Mouse (Mus musculus): ENCODE measurements at regions not wholly inside any gene's neighbourhood (a gene's known extent, or its start where the extent isn't known, plus 50 kb on each side); places are given as distances from the start of the nearest gene placed in this dataset.

DNA sequence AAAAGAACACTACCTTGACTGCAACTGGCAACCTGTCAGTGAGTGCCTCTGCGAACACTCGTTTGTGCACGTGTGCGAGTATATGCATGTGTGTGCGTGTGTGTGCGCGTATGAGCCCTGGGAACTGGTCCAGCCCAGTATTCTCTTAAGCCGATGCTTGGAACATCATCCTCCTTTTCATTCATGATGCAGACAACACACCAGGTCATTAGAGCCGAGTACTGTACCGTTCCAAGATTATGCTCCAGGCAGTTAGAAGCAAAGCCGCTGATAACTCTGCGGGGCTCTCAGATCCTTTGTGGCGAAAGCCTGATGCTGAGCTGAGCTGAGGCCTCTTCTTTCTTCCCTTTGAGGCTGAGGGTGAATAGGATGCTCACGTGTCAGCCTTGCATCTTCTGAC lies 61.8 kb upstream of the Gm21915 start:
- H3K4me1 ChIP-seq (ENCODE audit: control insufficient read depth, insufficient read depth, low read length): no peaks in the 10 kb centered on the region
- H3K27ac ChIP-seq (ENCODE audit: low read depth, low read length): no peak overlapping the region
- no peak overlapping the region for H3K4me2 ChIP-seq (replicated peaks; ENCODE audit: low read depth, low read length)
- no peaks in the 10 kb centered on the region for H3K27me3 ChIP-seq (ENCODE audit: control insufficient read depth, insufficient read depth, low read length)
- H3K36me3 ChIP-seq (ENCODE audit: control insufficient read depth, insufficient read depth, low read length): no peaks in the 10 kb centered on the region
- H3K9ac ChIP-seq (ENCODE audit: low read depth, low read length): no peak overlapping the region
- no peaks in the 10 kb centered on the region for H3K9me3 ChIP-seq (ENCODE audit: control insufficient read depth, low read length)
- 88% methylated on average over 14 of the region's 14 CpGs for WGBS
- no peak overlapping the region for H3K4me3 ChIP-seq (ENCODE audit: low read length)
- ATAC-seq (ENCODE audit: low FRiP score, low TSS enrichment): no peak

GRCm38 (mm10) chr9:40607941-40608340 lies 62.5 kb upstream of the Gm21915 start:
- Histone ChIP-seq H3K4me2 (replicated peaks; ENCODE audit: low read depth, low read length) (no peak overlapping the region), H3K4me3 (ENCODE audit: low read length) (no peak overlapping the region), H3K27ac (ENCODE audit: low read depth, low read length) (no peak overlapping the region), H3K9ac (ENCODE audit: low read depth, low read length) (no peak overlapping the region), H3K27me3 (ENCODE audit: control insufficient read depth, insufficient read depth, low read length) (no peaks in the 10 kb centered on the region), H3K36me3 (ENCODE audit: control insufficient read depth, insufficient read depth, low read length) (no peaks in the 10 kb centered on the region), H3K4me1 (ENCODE audit: control insufficient read depth, insufficient read depth, low read length) (no peaks in the 10 kb centered on the region), H3K9me3 (ENCODE audit: control insufficient read depth, low read length) (no peaks in the 10 kb centered on the region)
- ATAC-seq (ENCODE audit: low FRiP score, low TSS enrichment): no peak
- WGBS: 92% methylated on average over 18 of the region's 18 CpGs

DNA sequence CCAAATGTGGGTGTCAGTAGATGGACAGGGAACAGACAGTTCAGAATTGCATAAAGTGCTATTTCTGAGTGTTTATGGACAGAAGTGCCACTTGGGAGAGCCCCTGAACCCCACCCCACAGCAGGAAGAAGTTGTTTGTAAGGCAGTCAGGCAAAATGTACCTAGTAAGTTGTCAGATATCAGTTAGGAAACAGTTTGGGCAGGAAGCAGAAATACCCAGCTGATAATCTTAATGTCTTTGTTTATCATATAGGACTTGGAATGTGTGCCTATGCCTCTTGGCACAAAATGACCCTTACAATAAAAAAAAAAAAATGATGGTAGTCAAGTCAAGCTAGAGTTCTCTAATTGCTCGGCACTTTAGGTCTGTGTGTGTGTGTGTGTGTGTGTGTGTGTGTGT lies 66.9 kb upstream of the Gm21915 start:
- Histone ChIP-seq H3K4me2 (replicated peaks; ENCODE audit: low read depth, low read length) (no peak overlapping the region), H3K4me3 (ENCODE audit: low read length) (no peak overlapping the region), H3K36me3 (ENCODE audit: control insufficient read depth, insufficient read depth, low read length) (no peaks in the 10 kb centered on the region), H3K9ac (ENCODE audit: low read depth, low read length) (no peak overlapping the region), H3K9me3 (ENCODE audit: control insufficient read depth, low read length) (no peaks in the 10 kb centered on the region), H3K4me1 (ENCODE audit: control insufficient read depth, insufficient read depth, low read length) (no peaks in the 10 kb centered on the region), H3K27me3 (ENCODE audit: control insufficient read depth, insufficient read depth, low read length) (no peaks in the 10 kb centered on the region), H3K27ac (ENCODE audit: low read depth, low read length) (no peak overlapping the region)
- WGBS: 52% methylated on average over 1 of the region's 1 CpGs
- no peak for ATAC-seq (ENCODE audit: low FRiP score, low TSS enrichment)

- no peak for ATAC-seq (ENCODE audit: low FRiP score, low TSS enrichment)
- Histone ChIP-seq H3K27me3 (ENCODE audit: control insufficient read depth, insufficient read depth, low read length) (no peaks in the 10 kb centered on the region), H3K4me3 (ENCODE audit: low read length) (no peak overlapping the region), H3K27ac (ENCODE audit: low read depth, low read length) (no peak overlapping the region), H3K4me2 (replicated peaks; ENCODE audit: low read depth, low read length) (no peak overlapping the region), H3K9ac (ENCODE audit: low read depth, low read length) (no peak overlapping the region), H3K4me1 (ENCODE audit: control insufficient read depth, insufficient read depth, low read length) (no peaks in the 10 kb centered on the region), H3K9me3 (ENCODE audit: control insufficient read depth, low read length) (no peaks in the 10 kb centered on the region), H3K36me3 (ENCODE audit: control insufficient read depth, insufficient read depth, low read length) (no peaks in the 10 kb centered on the region)
- 82% methylated on average over 7 of the region's 7 CpGs for WGBS
Observed at GRCm38 (mm10) chr9:40598431-40598831, 67.2 kb upstream of the Gramd1b start.

GRCm38 (mm10) chr9:40587421-40587820 lies 56.2 kb upstream of the Gramd1b start:
- Histone ChIP-seq H3K9me3 (ENCODE audit: control insufficient read depth, low read length) (no peaks in the 10 kb centered on the region), H3K4me2 (replicated peaks; ENCODE audit: low read depth, low read length) (no peak overlapping the region), H3K9ac (ENCODE audit: low read depth, low read length) (no peak overlapping the region), H3K27me3 (ENCODE audit: control insufficient read depth, insufficient read depth, low read length) (no peaks in the 10 kb centered on the region), H3K4me3 (ENCODE audit: low read length) (no peak overlapping the region), H3K36me3 (ENCODE audit: control insufficient read depth, insufficient read depth, low read length) (no peaks in the 10 kb centered on the region), H3K4me1 (ENCODE audit: control insufficient read depth, insufficient read depth, low read length) (no peaks in the 10 kb centered on the region), H3K27ac (ENCODE audit: low read depth, low read length) (no peak overlapping the region)
- WGBS: 86% methylated on average over 2 of the region's 2 CpGs
- ATAC-seq (ENCODE audit: low FRiP score, low TSS enrichment): no peak

- Histone ChIP-seq H3K4me1 (ENCODE audit: control insufficient read depth, insufficient read depth, low read length) (no peaks in the 10 kb centered on the region), H3K4me2 (replicated peaks; ENCODE audit: low read depth, low read length) (no peak overlapping the region), H3K27me3 (ENCODE audit: control insufficient read depth, insufficient read depth, low read length) (no peaks in the 10 kb centered on the region), H3K9me3 (ENCODE audit: control insufficient read depth, low read length) (no peaks in the 10 kb centered on the region), H3K4me3 (ENCODE audit: low read length) (no peak overlapping the region), H3K9ac (ENCODE audit: low read depth, low read length) (no peak overlapping the region), H3K27ac (ENCODE audit: low read depth, low read length) (no peak overlapping the region), H3K36me3 (ENCODE audit: control insufficient read depth, insufficient read depth, low read length) (no peaks in the 10 kb centered on the region)
- no peak for ATAC-seq (ENCODE audit: low FRiP score, low TSS enrichment)
- WGBS: 70% methylated on average over 7 of the region's 7 CpGs
Observed at GRCm38 (mm10) chr9:40586581-40586980, 55.4 kb upstream of the Gramd1b start.

DNA sequence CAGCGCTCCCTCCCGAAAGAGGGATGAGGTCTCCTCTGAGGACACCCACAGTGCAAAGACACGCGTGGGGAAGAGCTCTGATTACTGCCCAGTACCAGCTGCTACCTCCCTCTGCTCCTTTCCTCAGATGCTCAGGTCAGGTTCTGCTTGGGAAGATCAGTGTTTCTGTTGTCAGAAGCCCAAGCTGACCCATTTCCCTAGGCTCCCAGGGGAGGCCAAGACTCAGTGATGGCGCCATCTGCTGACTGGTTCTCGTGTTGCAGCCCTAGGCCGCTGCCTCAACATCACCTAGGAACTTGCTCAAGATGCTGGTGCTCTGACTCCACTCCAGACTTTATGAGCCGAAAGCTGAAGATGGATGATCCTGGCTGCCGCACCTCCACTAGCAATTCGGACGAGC lies 52.4 kb upstream of the Gramd1b start:
- no peaks in the 10 kb centered on the region for H3K36me3 ChIP-seq (ENCODE audit: control insufficient read depth, insufficient read depth, low read length)
- H3K9ac ChIP-seq (ENCODE audit: low read depth, low read length): no peak overlapping the region
- H3K9me3 ChIP-seq (ENCODE audit: control insufficient read depth, low read length): no peaks in the 10 kb centered on the region
- H3K4me2 ChIP-seq (replicated peaks; ENCODE audit: low read depth, low read length): no peak overlapping the region
- no peaks in the 10 kb centered on the region for H3K27me3 ChIP-seq (ENCODE audit: control insufficient read depth, insufficient read depth, low read length)
- 43% methylated on average over 11 of the region's 11 CpGs for WGBS
- no peak overlapping the region for H3K27ac ChIP-seq (ENCODE audit: low read depth, low read length)
- ATAC-seq (ENCODE audit: low FRiP score, low TSS enrichment): peak; percentile 61; the same call in 1 of the 2 replicates
- no peaks in the 10 kb centered on the region for H3K4me1 ChIP-seq (ENCODE audit: control insufficient read depth, insufficient read depth, low read length)
- no peak overlapping the region for H3K4me3 ChIP-seq (ENCODE audit: low read length)

DNA sequence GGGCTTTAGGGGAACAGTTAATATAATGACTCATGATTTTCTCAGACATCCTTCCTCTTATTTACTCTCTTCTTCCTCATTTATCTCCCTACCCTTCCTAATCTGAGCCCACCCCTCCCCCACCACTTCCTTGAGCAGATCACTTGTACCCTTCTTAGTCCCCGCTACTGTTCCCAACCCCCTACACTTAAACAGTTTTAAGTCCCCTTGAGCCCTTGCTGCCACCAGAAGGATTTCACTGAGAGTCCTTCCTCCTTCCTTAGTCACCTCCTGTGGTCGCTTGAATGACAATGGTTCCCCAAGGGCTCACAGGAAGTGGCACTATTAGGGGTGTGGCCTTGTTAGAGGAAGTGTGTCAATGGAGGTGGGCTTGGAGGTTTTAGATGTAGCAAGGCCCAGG lies 50.7 kb upstream of the Gramd1b start:
- Histone ChIP-seq H3K9ac (ENCODE audit: low read depth, low read length) (no peak overlapping the region), H3K4me2 (replicated peaks; ENCODE audit: low read depth, low read length) (no peak overlapping the region), H3K36me3 (ENCODE audit: control insufficient read depth, insufficient read depth, low read length) (no peaks in the 10 kb centered on the region), H3K4me1 (ENCODE audit: control insufficient read depth, insufficient read depth, low read length) (no peaks in the 10 kb centered on the region), H3K4me3 (ENCODE audit: low read length) (no peak overlapping the region), H3K27ac (ENCODE audit: low read depth, low read length) (no peak overlapping the region), H3K9me3 (ENCODE audit: control insufficient read depth, low read length) (no peaks in the 10 kb centered on the region), H3K27me3 (ENCODE audit: control insufficient read depth, insufficient read depth, low read length) (no peaks in the 10 kb centered on the region)
- WGBS: 87% methylated on average over 2 of the region's 2 CpGs
- ATAC-seq (ENCODE audit: low FRiP score, low TSS enrichment): no peak

Data from kidney, embryonic 14.5 days (tissue).